Mouse (Mus musculus): ENCODE results near the gene Ldb3. TPM values are rescaled to one million over a fixed set of nuclear protein-coding genes. Genes with fewer than 3 reads are reported as not detected.

Ldb3 gene
- total RNA-seq, 2 experiments from 2014 or later = 2.0 to 2.4 TPM

- no peak for DNase-seq (ENCODE audit: low spot score in 2 of 2)
- intact Hi-C loops (cut with DNase I) = loop anchor here (5.0 kb wide), 1 partner anchor 109 kb away; no protein-coding TSS in a partner anchor
Measured at GRCm38 (mm10) chr14:34566530-34566929, 22.0 kb downstream of the Ldb3 start.

- DNase-seq (ENCODE audit: low spot score in 2 of 2) = peak in 1 of 2 experiments; percentile 21
- intact Hi-C loops (cut with DNase I) = loop anchor here (5.0 kb wide), 1 partner anchor 108 kb away; no protein-coding TSS in a partner anchor
Measured at GRCm38 (mm10) chr14:34565711-34566110, 22.8 kb downstream of the Ldb3 start.

DNA sequence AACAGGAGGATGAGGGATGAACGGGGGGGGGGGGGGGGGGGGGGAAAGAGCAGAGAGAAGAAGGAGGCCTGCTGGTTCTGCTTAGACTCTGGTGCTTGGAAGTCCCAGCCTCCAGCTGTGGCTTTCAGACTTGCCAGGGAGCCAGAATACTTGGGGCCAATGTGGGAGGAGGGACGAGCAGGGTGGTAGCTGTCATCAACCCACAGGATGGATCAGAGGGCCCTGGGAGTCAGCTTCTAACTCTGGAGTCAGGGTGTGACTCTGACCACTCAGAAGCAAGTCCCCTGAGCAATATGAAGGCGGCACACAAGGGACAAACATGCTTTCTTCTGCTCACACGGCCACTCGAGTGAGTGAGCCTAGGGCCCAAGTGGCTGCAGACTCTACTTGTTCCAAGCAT is 23.8 kb downstream of the Ldb3 start:
- intact Hi-C loops (cut with DNase I) = loop anchor here (5.0 kb wide), 1 partner anchor 107 kb away; no protein-coding TSS in a partner anchor

DNA sequence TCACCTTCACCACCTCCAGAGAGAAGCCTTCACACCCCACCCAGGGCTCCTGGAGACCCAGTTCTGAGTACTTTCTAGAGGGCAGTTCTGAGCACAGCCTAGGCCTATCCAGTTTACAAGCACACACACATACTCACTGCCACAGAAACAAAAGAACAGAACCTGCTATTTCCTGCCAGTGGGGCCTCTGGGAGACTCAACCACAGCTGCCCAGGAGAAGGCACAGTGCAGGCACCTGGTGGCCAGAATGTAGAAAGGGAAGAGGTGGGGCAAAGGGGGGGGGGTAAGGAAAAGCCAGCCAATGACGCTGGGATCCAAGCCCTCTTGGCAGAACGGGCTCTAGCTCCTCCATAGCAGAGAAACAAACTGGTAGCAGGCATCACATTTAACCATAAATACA is 26.1 kb downstream of the Ldb3 start:
- intact Hi-C loops (cut with DNase I) = no loop called here
- no peak for DNase-seq (ENCODE audit: low spot score in 2 of 2)

More for the DNA sequence above, 23.8 kb downstream of the Ldb3 start:
- DNase-seq (ENCODE audit: low spot score in 2 of 2) = no peak

GRCm38 (mm10) chr14:34561647-34562046 is 26.8 kb downstream of the Ldb3 start:
- intact Hi-C loops (cut with DNase I) = no loop called here
- no peak for DNase-seq (ENCODE audit: low spot score in 2 of 2)

GRCm38 (mm10) chr14:34558947-34559346 is 29.5 kb downstream of the Ldb3 start:
- no peak for DNase-seq (ENCODE audit: low spot score in 2 of 2)
- intact Hi-C loops (cut with DNase I) = no loop called here

GRCm38 (mm10) chr14:34555211-34555610 is 33.3 kb downstream of the Ldb3 start:
- intact Hi-C loops (cut with DNase I) = no loop called here
- DNase-seq (ENCODE audit: low spot score in 2 of 2) = no peak

- DNase-seq (ENCODE audit: low spot score in 2 of 2) = no peak
- intact Hi-C loops (cut with DNase I) = loop anchor here (5.0 kb wide), 1 partner anchor 182 kb away; the partner anchor contains the start of gene Sncg
Measured at GRCm38 (mm10) chr14:34554047-34554446, 34.4 kb downstream of the Ldb3 start.

GRCm38 (mm10) chr14:34553470-34553869 is 35.0 kb downstream of the Ldb3 start:
- intact Hi-C loops (cut with DNase I) = loop anchor here (5.0 kb wide), 1 partner anchor 181 kb away; the partner anchor contains the start of gene Sncg
- DNase-seq (ENCODE audit: low spot score in 2 of 2) = no peak

DNA sequence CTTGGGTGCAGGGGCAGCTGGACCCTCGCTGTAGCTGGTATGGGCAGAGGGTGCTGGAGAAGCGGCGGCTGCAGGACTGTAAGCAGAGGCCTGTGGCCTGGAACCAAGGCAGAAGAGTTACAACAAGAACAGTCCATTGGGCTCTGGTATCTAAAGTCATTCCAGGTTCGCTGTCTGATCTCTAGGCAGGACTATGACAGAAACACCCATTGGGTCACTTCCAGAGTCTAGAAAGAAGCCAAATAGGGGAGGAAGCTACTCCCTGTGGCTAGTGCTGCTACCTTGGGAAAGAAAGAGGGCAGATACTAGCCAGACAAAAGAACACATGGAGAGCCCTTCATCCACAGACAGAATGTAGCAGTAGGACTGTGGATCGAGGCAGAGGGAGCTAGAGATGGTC is 36.3 kb downstream of the Ldb3 start:
- intact Hi-C loops (cut with DNase I) = loop anchor here (5.0 kb wide), 1 partner anchor 180 kb away; the partner anchor contains the start of gene Sncg
- DNase-seq (ENCODE audit: low spot score in 2 of 2) = no peak

- DNase-seq (ENCODE audit: low spot score in 2 of 2) = peak; percentile 78 to 85
- intact Hi-C loops (cut with DNase I) = loop anchor here (1.0 to 2.0 kb wide), 2 partner anchors 47 to 90 kb away; no protein-coding TSS in a partner anchor
Measured at GRCm38 (mm10) chr14:34549004-34549671, 39.3 kb downstream of the Ldb3 start.

GRCm38 (mm10) chr14:34548391-34549001 is 40.0 kb downstream of the Ldb3 start:
- DNase-seq (ENCODE audit: low spot score in 2 of 2) = peak; percentile 42 to 74
- intact Hi-C loops (cut with DNase I) = loop anchor here (1.0 to 2.0 kb wide), 2 partner anchors 46 to 90 kb away; no protein-coding TSS in a partner anchor

GRCm38 (mm10) chr14:34544545-34544944 is 43.9 kb downstream of the Ldb3 start:
- intact Hi-C loops (cut with DNase I) = no loop called here
- no peak for DNase-seq (ENCODE audit: low spot score in 2 of 2)

DNA sequence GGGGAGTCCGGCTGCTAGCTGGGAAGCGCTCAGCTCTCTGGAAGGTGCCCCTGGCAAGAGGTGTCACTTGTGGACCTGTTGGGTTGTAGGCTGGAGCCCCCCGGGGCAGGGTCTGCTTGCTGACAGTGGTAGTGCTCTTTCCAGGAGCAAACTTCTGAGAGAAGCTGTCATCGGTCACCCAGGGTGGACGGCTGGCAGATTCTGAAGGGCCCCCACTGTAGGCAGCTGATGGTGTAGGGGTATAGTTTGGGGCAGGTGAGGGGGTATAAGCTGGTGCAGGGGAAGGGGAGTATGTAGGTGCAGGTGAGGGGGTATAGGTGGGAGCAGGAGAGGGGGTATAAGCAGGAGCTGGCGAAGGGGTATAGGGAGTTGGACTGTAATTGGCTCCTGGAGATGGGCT is 44.5 kb downstream of the Ldb3 start:
- DNase-seq (ENCODE audit: low spot score in 2 of 2) = no peak
- intact Hi-C loops (cut with DNase I) = no loop called here

- no peak for DNase-seq (ENCODE audit: low spot score in 2 of 2)
- intact Hi-C loops (cut with DNase I) = no loop called here
Measured at GRCm38 (mm10) chr14:34543596-34543995, 44.9 kb downstream of the Ldb3 start.

DNA sequence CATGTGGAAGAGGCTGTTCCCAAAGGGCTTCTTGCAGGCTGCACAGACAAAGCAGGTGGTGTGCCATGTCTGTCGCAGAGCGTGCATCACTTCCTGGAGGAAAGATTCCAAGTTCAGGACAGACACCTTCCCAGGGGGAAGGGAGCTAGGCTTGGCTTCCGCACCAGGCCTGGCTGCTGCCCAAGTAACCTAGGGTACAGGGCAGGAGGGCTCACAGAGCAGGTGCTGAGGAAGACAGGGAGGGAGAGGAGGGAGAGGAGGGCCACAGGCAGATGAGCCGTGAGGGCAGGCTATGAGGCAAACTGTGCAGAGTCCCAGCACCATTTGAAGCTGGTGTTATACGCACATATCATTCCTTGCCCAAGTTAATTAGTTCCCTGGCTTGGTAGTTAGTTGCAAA is 46.6 kb downstream of the Ldb3 start:
- intact Hi-C loops (cut with DNase I) = no loop called here
- no peak for DNase-seq (ENCODE audit: low spot score in 2 of 2)

GRCm38 (mm10) chr14:34540685-34541162 is 47.8 kb downstream of the Ldb3 start:
- peak in 1 of 2 experiments; percentile 9 for DNase-seq (ENCODE audit: low spot score in 2 of 2)
- intact Hi-C loops (cut with DNase I) = no loop called here

- DNase-seq (ENCODE audit: low spot score in 2 of 2) = no peak
- intact Hi-C loops (cut with DNase I) = no loop called here
Measured at GRCm38 (mm10) chr14:34535883-34536282, 52.6 kb downstream of the Ldb3 start.

DNA sequence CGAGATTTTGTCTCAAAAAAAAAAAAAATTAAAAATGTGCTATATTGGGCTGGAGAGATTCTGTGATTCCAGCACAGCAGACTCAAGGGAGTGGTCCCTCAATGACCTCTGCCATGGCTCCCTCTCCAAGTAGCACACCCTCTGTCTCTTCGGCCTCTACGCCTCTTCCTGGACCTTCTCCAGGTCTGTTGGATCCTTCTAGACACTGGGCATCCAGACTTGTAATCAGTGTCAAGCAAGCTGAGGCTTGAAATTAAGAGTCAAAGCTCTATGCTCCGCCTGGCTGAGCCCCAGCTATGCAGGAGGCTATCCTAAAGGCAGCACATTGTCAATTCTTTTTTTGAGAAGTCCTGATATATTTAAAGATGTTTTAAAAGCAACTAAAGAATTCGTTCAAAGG is 54.9 kb downstream of the Ldb3 start:
- DNase-seq (ENCODE audit: low spot score in 2 of 2) = no peak
- intact Hi-C loops (cut with DNase I) = no loop called here

GRCm38 (mm10) chr14:34532536-34532935 is 55.9 kb downstream of the Ldb3 start:
- no peak for DNase-seq (ENCODE audit: low spot score in 2 of 2)
- intact Hi-C loops (cut with DNase I) = no loop called here

DNA sequence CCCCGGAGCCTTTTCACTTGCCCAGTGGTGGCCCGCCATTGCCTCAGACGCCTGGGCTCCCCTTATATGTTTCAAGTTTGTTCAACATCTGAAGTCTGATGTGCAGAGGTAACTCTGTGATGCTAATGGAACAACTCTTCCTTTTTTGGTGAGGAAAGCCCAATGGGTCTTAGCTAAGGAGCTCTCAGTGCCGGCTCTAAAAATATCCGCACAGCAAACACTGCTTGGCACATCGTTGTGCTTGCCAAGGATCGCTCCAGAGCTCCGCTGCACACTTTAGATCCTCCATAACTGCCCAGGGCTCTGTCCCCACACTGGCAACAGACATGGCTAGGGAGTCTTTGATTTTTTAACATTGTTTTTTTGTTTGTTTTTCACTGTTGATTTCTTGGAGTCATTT is 59.7 kb downstream of the Ldb3 start:
- peak; percentile 10 to 19 for DNase-seq (ENCODE audit: low spot score in 2 of 2)
- intact Hi-C loops (cut with DNase I) = no loop called here

All from left cerebral cortex, postnatal 25 days (tissue).